Mouse (Mus musculus) hindbrain, embryonic 15.5 days (tissue): ENCODE results near the gene Gm32742. TPM values are rescaled to one million over a fixed set of nuclear protein-coding genes. Genes with fewer than 3 reads are reported as not detected.

Source experiments
- ATAC-seq: fragments of 200-750 bp; cut with Nextera tagmentation; 2 replicates; pipeline ENCODE4 v1.8.0; 2017; ENCODE audit warnings: low read depth, moderate number of reproducible peaks, moderate TSS enrichment; ENCODE audit not compliant: low FRiP score
- H3K27ac ChIP-seq: fragments of 300-500 bp; sonication (generic); replicated peaks from 2 replicates; pipeline ENCODE4 v1.5.1; 2015; ENCODE audit warnings: mild to moderate bottlenecking, inconsistent platforms
- H3K27me3 ChIP-seq: fragments of 300-500 bp; sonication (generic); 2 replicates; pipeline ENCODE4 v1.6.1; 2015; ENCODE audit warnings: control low read depth, inconsistent platforms
- H3K36me3 ChIP-seq: fragments of 300-500 bp; sonication (generic); 2 replicates; pipeline ENCODE4 v1.6.1; 2015; ENCODE audit warnings: control low read depth, inconsistent platforms
- H3K4me1 ChIP-seq: fragments of 300-500 bp; sonication (generic); replicated peaks from 2 replicates; pipeline ENCODE4 v1.6.1; 2015; ENCODE audit warnings: control low read depth, inconsistent platforms
- H3K4me2 ChIP-seq: fragments of 300-500 bp; sonication (generic); 2 replicates; pipeline ENCODE4 v1.6.1; 2015; ENCODE audit warnings: moderate library complexity, mild to moderate bottlenecking, inconsistent platforms
- H3K4me3 ChIP-seq: fragments of 300-500 bp; sonication (generic); 2 replicates; pipeline ENCODE4 v1.5.1; 2015; ENCODE audit warnings: mild to moderate bottlenecking, inconsistent platforms
- H3K9ac ChIP-seq: fragments of 300-500 bp; sonication (generic); 2 replicates; pipeline ENCODE4 v1.6.1; 2015; ENCODE audit warnings: inconsistent platforms
- H3K9me3 ChIP-seq: fragments of 300-500 bp; sonication (generic); 2 replicates; pipeline ENCODE4 v1.6.1; 2016; ENCODE audit warnings: control low read depth, inconsistent platforms
- WGBS: fragments of 180-500 bp; shearing (Covaris S2); methylation state at CpG from one replicate; pipeline ENCODE4 v1.1.7; 2015; 5-methylcytosine and 5-hydroxymethylcytosine counted together
- polyA plus RNA-seq: library from polyadenylated mRNA; unstranded; fragments of >200 nt; fragmentation: Nextera tagmentation; extraction: Ambion mirVana; gene quantifications from 2 replicates; pipeline ENCODE4 v1.2.1, GENCODE M21; 2015

Gm32742 gene
- polyA plus RNA-seq, 1 experiment from 2014 or later = not detected

- no peak overlapping the region for H3K4me2 ChIP-seq
- ATAC-seq = no peak
- no peaks in the 10 kb centered on the region for H3K36me3 ChIP-seq
- H3K4me1 ChIP-seq = 0 out of 2 replicates have a peak, but pooled peaks cover 3% of the 10 kb centered on the region
- no peak overlapping the region for H3K4me3 ChIP-seq
- H3K27ac ChIP-seq = no peak overlapping the region
- H3K9me3 ChIP-seq = no peaks in the 10 kb centered on the region
- WGBS = 95% methylated on average over 1 of the region's 1 CpGs
- no peak overlapping the region for H3K9ac ChIP-seq
- H3K27me3 ChIP-seq = no peaks in the 10 kb centered on the region
These were observed 13.0 kb upstream of the Gm32742 start for GRCm38 (mm10) chr9:51178297-51178696.

- WGBS = 96% methylated on average over 1 of the region's 1 CpGs
- H3K4me1 ChIP-seq = 0 out of 2 replicates have a peak, but pooled peaks cover 3% of the 10 kb centered on the region
- no peak overlapping the region for H3K27ac ChIP-seq
- H3K9me3 ChIP-seq = no peaks in the 10 kb centered on the region
- H3K4me3 ChIP-seq = no peak overlapping the region
- H3K27me3 ChIP-seq = no peaks in the 10 kb centered on the region
- no peak for ATAC-seq
- H3K9ac ChIP-seq = no peak overlapping the region
- no peaks in the 10 kb centered on the region for H3K36me3 ChIP-seq
- no peak overlapping the region for H3K4me2 ChIP-seq
These were observed 10.4 kb upstream of the Gm32742 start for GRCm38 (mm10) chr9:51175722-51176121.

- Histone ChIP-seq H3K27me3 (no peaks in the 10 kb centered on the region), H3K4me1 (0 out of 2 replicates have a peak, but pooled peaks cover 3% of the 10 kb centered on the region), H3K27ac (no peak overlapping the region), H3K4me2 (no peak overlapping the region), H3K9ac (no peak overlapping the region), H3K9me3 (no peaks in the 10 kb centered on the region), H3K4me3 (no peak overlapping the region), H3K36me3 (no peaks in the 10 kb centered on the region)
- no peak for ATAC-seq
- WGBS = 51% methylated on average over 8 of the region's 8 CpGs
These were observed 9.7 kb upstream of the Gm32742 start for GRCm38 (mm10) chr9:51174890-51175464.

- 0 out of 2 replicates have a peak, but pooled peaks cover 3% of the 10 kb centered on the region for H3K4me1 ChIP-seq
- no peaks in the 10 kb centered on the region for H3K27me3 ChIP-seq
- H3K27ac ChIP-seq = no peak overlapping the region
- no peak for ATAC-seq
- H3K9me3 ChIP-seq = no peaks in the 10 kb centered on the region
- no peak overlapping the region for H3K9ac ChIP-seq
- H3K4me2 ChIP-seq = no peak overlapping the region
- no peak overlapping the region for H3K4me3 ChIP-seq
- H3K36me3 ChIP-seq = no peaks in the 10 kb centered on the region
- WGBS = 79% methylated on average over 6 of the region's 6 CpGs
These were observed 5.0 kb upstream of the Gm32742 start for GRCm38 (mm10) chr9:51170298-51170697.

- Histone ChIP-seq H3K9me3 (no peaks in the 10 kb centered on the region), H3K9ac (no peak overlapping the region), H3K27me3 (no peaks in the 10 kb centered on the region), H3K4me3 (no peak overlapping the region), H3K36me3 (no peaks in the 10 kb centered on the region), H3K4me2 (no peak overlapping the region), H3K27ac (no peak overlapping the region), H3K4me1 (no peaks in the 10 kb centered on the region)
- 90% methylated on average over 7 of the region's 7 CpGs for WGBS
- ATAC-seq = no peak
These were observed 3.8 kb upstream of the Gm32742 start for GRCm38 (mm10) chr9:51169133-51169532.

GRCm38 (mm10) chr9:51168698-51169097, 3.4 kb upstream of the Gm32742 start:
- Histone ChIP-seq H3K27ac (no peak overlapping the region), H3K9ac (no peak overlapping the region), H3K9me3 (no peaks in the 10 kb centered on the region), H3K4me1 (no peaks in the 10 kb centered on the region), H3K36me3 (no peaks in the 10 kb centered on the region), H3K4me2 (no peak overlapping the region), H3K27me3 (no peaks in the 10 kb centered on the region), H3K4me3 (no peak overlapping the region)
- 77% methylated on average over 5 of the region's 5 CpGs for WGBS
- ATAC-seq = no peak

- WGBS = 48% methylated on average over 11 of the region's 11 CpGs
- ATAC-seq = no peak
- no peaks in the 10 kb centered on the region for H3K9me3 ChIP-seq
- H3K9ac ChIP-seq = no peak overlapping the region
- H3K4me3 ChIP-seq = no peak overlapping the region
- H3K27me3 ChIP-seq = no peaks in the 10 kb centered on the region
- H3K4me1 ChIP-seq = no peaks in the 10 kb centered on the region
- H3K36me3 ChIP-seq = no peaks in the 10 kb centered on the region
- H3K27ac ChIP-seq = no peak overlapping the region
- no peak overlapping the region for H3K4me2 ChIP-seq
These were observed 2.6 kb upstream of the Gm32742 start for GRCm38 (mm10) chr9:51167954-51168353.

GRCm38 (mm10) chr9:51163989-51164388, 1.3 kb downstream of the Gm32742 start:
- no peak for ATAC-seq
- Histone ChIP-seq H3K9ac (no peak overlapping the region), H3K4me2 (no peak overlapping the region), H3K27me3 (no peaks in the 10 kb centered on the region), H3K36me3 (no peaks in the 10 kb centered on the region), H3K4me1 (no peaks in the 10 kb centered on the region), H3K4me3 (no peak overlapping the region), H3K9me3 (no peaks in the 10 kb centered on the region), H3K27ac (no peak overlapping the region)
- WGBS = 85% methylated on average over 5 of the region's 5 CpGs

GRCm38 (mm10) chr9:51161771-51162388, 3.4 kb downstream of the Gm32742 start:
- H3K9ac ChIP-seq = no peak overlapping the region
- no peak overlapping the region for H3K4me3 ChIP-seq
- peak; percentile 77; the same call in 1 of the 2 replicates for ATAC-seq
- no peaks in the 10 kb centered on the region for H3K9me3 ChIP-seq
- no peak overlapping the region for H3K27ac ChIP-seq
- no peaks in the 10 kb centered on the region for H3K36me3 ChIP-seq
- H3K4me2 ChIP-seq = no peak overlapping the region
- WGBS = 32% methylated on average over 4 of the region's 4 CpGs
- no peaks in the 10 kb centered on the region for H3K27me3 ChIP-seq
- H3K4me1 ChIP-seq = no peaks in the 10 kb centered on the region

GRCm38 (mm10) chr9:51152079-51152752, 13.1 kb downstream of the Gm32742 start:
- ATAC-seq = peak; percentile 74
- H3K9me3 ChIP-seq = no peaks in the 10 kb centered on the region
- H3K27ac ChIP-seq = no peak overlapping the region
- WGBS = 19% methylated on average over 13 of the region's 13 CpGs
- H3K9ac ChIP-seq = no peak overlapping the region
- H3K4me3 ChIP-seq = no peak overlapping the region
- H3K27me3 ChIP-seq = 0 out of 2 replicates have a peak, but pooled peaks cover 6% of the 10 kb centered on the region
- peak overlapping the region; percentile 34 for H3K4me2 ChIP-seq
- H3K4me1 ChIP-seq = no peaks in the 10 kb centered on the region
- H3K36me3 ChIP-seq = no peaks in the 10 kb centered on the region

GRCm38 (mm10) chr9:51147294-51147693, 18.0 kb downstream of the Gm32742 start:
- no peak for ATAC-seq
- Histone ChIP-seq H3K4me1 (0 out of 2 replicates have a peak, but pooled peaks cover 4% of the 10 kb centered on the region), H3K27me3 (0 out of 2 replicates have a peak, but pooled peaks cover 6% of the 10 kb centered on the region), H3K9me3 (no peaks in the 10 kb centered on the region), H3K9ac (no peak overlapping the region), H3K36me3 (no peaks in the 10 kb centered on the region), H3K4me3 (no peak overlapping the region), H3K27ac (no peak overlapping the region), H3K4me2 (no peak overlapping the region)
- WGBS = 87% methylated on average over 5 of the region's 5 CpGs

GRCm38 (mm10) chr9:51146496-51146895, 18.8 kb downstream of the Gm32742 start:
- no peak overlapping the region for H3K4me2 ChIP-seq
- 0 out of 2 replicates have a peak, but pooled peaks cover 4% of the 10 kb centered on the region for H3K4me1 ChIP-seq
- H3K36me3 ChIP-seq = no peaks in the 10 kb centered on the region
- no peaks in the 10 kb centered on the region for H3K9me3 ChIP-seq
- 0 out of 2 replicates have a peak, but pooled peaks cover 2% of the 10 kb centered on the region for H3K27me3 ChIP-seq
- ATAC-seq = no peak
- WGBS = 72% methylated on average over 4 of the region's 4 CpGs
- H3K9ac ChIP-seq = no peak overlapping the region
- H3K4me3 ChIP-seq = no peak overlapping the region
- H3K27ac ChIP-seq = no peak overlapping the region
